Mouse (Mus musculus) forebrain, postnatal 0 days (tissue): ENCODE measurements around the gene Kdelr1. TPM values are rescaled to one million over a fixed set of nuclear protein-coding genes. Genes with fewer than 3 reads are reported as not detected.
A peak's percentile ranks its signal among the peaks of the same experiment; 100 is the strongest.

Source experiments
- ATAC-seq: fragments of 200-750 bp; cut with Nextera tagmentation; 2 replicates; pipeline ENCODE4 v1.8.0; 2017; ENCODE audit warnings: mild to moderate bottlenecking, moderate library complexity
- DNase-seq: peaks from one replicate; pipeline ENCODE4 v3.0.0-alpha.2; 2015
- H3K27ac ChIP-seq: fragments of 300-500 bp; sonication (generic); 2 replicates; pipeline ENCODE4 v1.5.1; 2014; ENCODE audit warnings: low read depth, mild to moderate bottlenecking, antibody characterized with exemption, low read length, moderate library complexity, mixed read lengths
- H3K27me3 ChIP-seq: fragments of 300-500 bp; sonication (generic); 2 replicates; pipeline ENCODE4 v1.6.1; 2014; ENCODE audit warnings: mild to moderate bottlenecking, low read length, mixed read lengths; ENCODE audit not compliant: insufficient read depth
- H3K36me3 ChIP-seq: fragments of 300-500 bp; sonication (generic); 2 replicates; pipeline ENCODE4 v1.6.1; 2014; ENCODE audit warnings: mild to moderate bottlenecking, moderate library complexity; ENCODE audit not compliant: insufficient read depth
- H3K4me1 ChIP-seq: fragments of 300-500 bp; sonication (generic); 2 replicates; pipeline ENCODE4 v1.6.1; 2014; ENCODE audit warnings: antibody characterized with exemption; ENCODE audit not compliant: insufficient read depth
- H3K4me2 ChIP-seq: fragments of 300-500 bp; sonication (generic); 2 replicates; pipeline ENCODE4 v1.6.1; 2014; ENCODE audit warnings: low read depth, mild to moderate bottlenecking, moderate library complexity
- H3K4me3 ChIP-seq: fragments of 300-500 bp; sonication (generic); 2 replicates; pipeline ENCODE4 v1.5.1; 2014; ENCODE audit warnings: low read depth, low read length, mixed read lengths
- H3K9ac ChIP-seq: fragments of 300-500 bp; sonication (generic); 2 replicates; pipeline ENCODE4 v1.6.1; 2014; ENCODE audit warnings: mild to moderate bottlenecking
- H3K9me3 ChIP-seq: fragments of 300-500 bp; sonication (generic); 2 replicates; pipeline ENCODE4 v1.6.1; 2016; ENCODE audit warnings: low read length
- CTCF ChIP-seq: sonication (generic); IDR thresholded peaks from 2 replicates; pipeline ENCODE4 v1.5.1; 2016; ENCODE audit warnings: antibody characterized with exemption, control low read depth, low read depth
- WGBS: fragments of 180-500 bp; shearing (Covaris S2); extraction: QIAGEN DNeasy Blood & Tissue Kit; methylation state at CpG from one replicate; pipeline ENCODE4 v1.1.7; 2014; 5-methylcytosine and 5-hydroxymethylcytosine counted together
- polyA plus RNA-seq: library from polyadenylated mRNA; unstranded; fragments of >200 nt; fragmentation: Nextera tagmentation; extraction: Ambion mirVana; gene quantifications from 2 replicates; pipeline ENCODE4 v1.2.1, GENCODE M21; 2015
- total RNA-seq: library from RNA; depleted of rRNA; stranded (reverse); fragments of >200 nt; gene quantifications from 2 replicates; pipeline ENCODE4 v1.2.3, GENCODE M21; 2014

The Kdelr1 gene
- total and polyA plus RNA-seq, 2 experiments from 2014 or later = 45.8 to 129 TPM

DNA sequence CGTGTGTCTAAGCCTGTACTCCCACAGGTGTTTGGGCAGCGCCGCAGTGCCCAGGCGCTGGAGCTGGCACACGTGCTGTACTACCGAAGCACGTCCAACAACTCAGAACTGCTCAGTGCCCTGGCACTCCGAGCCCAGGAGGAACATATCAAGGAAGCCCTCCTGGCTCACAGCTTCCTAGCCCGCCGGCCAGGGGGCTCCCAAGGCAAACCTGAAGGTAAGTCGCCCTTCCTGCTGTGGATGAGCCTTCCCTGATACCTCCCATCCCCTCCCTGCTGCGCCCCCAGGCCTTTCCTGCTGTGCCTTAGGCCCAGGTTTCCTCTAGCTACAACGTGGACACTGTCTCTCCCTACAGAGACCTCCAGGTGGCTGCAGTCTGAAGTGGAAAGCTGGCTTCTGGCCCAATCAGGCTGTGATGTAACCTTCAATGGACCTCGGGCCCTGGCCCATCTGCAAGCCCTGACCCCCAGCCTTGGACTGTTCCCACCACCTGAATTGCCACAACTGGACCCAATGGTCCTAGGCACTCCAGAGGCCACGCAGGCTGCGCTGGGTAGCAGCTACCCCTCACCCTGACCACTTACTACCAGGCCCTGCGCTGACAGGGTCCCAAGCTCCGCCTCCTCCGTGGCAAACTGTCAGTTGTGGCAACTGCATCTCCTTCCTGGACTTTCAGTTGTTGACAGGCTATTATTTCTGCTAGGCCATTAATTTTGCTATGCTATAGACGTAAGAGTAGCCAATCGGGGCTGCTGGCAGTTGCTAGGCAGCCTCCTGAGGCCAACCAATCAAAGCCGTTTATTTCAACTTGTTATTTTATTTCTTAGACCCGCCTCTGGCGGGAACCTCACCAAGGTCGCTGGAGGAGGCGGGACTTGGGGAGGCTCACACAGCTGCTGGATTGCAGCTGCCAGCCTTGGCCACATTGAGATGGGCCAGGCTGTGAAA, 43.8 kb downstream of the Kdelr1 start:
- Histone ChIP-seq H3K27ac (peak overlapping the region; percentile 76), H3K9ac (peak overlapping the region; percentile 43), H3K36me3 (peaks cover 6% of the 10 kb centered on the region; the same call in 1 of the 2 replicates), H3K9me3 (no peaks in the 10 kb centered on the region), H3K4me1 (peaks cover 14% of the 10 kb centered on the region), H3K4me2 (peak overlapping the region; percentile 52), H3K4me3 (peak overlapping the region; percentile 38), H3K27me3 (no peaks in the 10 kb centered on the region)
- WGBS = 33% methylated on average over 26 of the region's 26 CpGs
- peak; percentile 28; the same call in 1 of the 2 replicates for TF ChIP-seq CTCF
- peak; percentile 95 for ATAC-seq
- peak; percentile 90 for DNase-seq

DNA sequence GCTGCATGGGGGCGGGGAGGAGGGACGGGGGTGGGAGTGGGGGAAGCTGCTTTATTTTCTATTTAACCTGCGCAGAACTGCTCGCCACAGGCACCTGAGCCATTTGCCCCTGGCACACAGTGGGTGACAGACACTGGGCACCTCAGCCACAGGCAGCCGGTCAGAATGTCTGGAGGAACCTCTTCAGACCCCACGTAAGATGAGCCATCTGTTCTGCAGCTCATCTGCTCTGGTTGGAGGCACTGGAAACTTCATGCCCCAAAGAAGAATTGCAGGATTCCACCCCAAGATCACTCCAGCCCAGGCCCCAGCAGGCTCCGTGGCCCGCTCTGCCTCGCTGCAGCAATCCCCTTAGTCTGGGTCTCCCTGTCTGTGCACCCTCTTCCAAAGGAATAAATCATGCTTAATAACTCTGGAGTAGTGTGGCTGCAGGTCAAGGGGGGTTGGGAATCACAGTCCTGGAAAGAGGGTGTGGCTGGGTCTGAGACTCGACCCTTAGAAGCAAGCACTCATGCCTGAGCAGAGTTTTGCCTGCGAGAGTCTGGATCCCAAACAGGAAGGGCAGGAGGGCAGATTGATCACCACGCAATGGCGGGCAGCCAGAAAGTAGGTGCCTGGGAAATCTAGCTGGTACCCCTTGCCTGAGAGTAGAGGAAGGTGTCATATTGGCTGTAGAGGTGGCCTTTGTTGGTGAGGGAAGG, 44.6 kb downstream of the Kdelr1 start:
- Histone ChIP-seq H3K4me1 (peaks cover 14% of the 10 kb centered on the region), H3K9me3 (no peaks in the 10 kb centered on the region), H3K27ac (peak overlapping the region; percentile 76), H3K4me3 (peak overlapping the region; percentile 9; the same call in 1 of the 2 replicates), H3K36me3 (peaks cover 6% of the 10 kb centered on the region; the same call in 1 of the 2 replicates), H3K9ac (peak overlapping the region; percentile 14; the same call in 1 of the 2 replicates), H3K27me3 (no peaks in the 10 kb centered on the region), H3K4me2 (peak overlapping the region; percentile 52)
- DNase-seq (no peak), ATAC-seq (peak; percentile 10; the same call in 1 of the 2 replicates)
- TF ChIP-seq CTCF = no peak
- WGBS = 34% methylated on average over 13 of the region's 13 CpGs

DNA sequence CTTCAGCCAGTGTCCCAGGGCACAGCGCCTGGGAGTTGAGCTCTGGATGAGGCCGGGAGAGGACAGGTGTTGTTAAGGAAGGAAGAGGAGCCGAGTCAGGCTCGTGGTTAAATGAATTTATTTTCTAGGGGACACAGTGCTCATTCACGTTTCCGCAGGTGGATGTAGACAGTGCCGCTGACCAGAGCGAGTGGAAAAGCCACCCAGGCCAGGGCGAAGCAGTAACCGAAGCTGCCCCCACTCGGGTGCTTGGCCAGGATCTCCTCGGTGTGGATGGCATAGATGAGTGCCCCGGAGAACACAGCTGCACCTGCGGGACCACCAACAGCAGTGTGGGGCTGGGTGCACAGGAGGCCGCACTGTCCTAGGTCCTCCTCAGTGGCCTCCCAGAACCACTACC, 45.4 kb downstream of the Kdelr1 start:
- Histone ChIP-seq H3K4me3 (no peak overlapping the region), H3K4me2 (no peak overlapping the region), H3K27ac (no peak overlapping the region), H3K36me3 (peaks cover 6% of the 10 kb centered on the region; the same call in 1 of the 2 replicates), H3K9ac (no peak overlapping the region), H3K27me3 (no peaks in the 10 kb centered on the region), H3K4me1 (peaks cover 19% of the 10 kb centered on the region), H3K9me3 (no peaks in the 10 kb centered on the region)
- no peak for TF ChIP-seq CTCF
- ATAC-seq (no peak), DNase-seq (no peak)
- WGBS = 87% methylated on average over 15 of the region's 15 CpGs

DNA sequence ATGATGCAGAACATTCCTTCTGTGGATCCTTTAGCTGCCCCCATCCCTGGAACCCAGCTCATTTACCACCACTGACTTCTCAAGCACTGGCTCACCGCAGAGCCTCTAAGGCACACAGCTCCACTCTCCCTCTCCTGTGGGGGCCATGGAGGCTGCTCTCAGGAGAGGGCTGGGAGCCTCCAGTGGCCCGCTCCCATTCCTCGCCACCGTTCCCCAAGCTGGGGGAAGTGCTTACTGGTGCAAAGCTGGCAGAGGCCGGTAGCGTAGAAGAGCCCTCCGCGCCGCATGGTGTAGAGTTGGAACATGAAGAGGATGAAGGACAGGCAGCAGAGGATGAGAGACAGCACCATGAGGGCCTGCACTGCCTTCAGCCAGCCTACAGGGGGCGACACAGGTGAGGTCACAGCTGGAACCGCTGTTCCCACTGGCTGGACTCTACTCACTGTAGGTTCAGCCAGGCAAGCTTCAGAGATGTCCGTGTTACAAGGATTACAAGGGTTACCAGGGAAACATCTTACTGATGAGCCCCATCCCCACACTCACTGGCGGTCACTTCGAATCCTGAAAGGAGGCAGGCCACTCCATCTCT, 46.6 kb downstream of the Kdelr1 start:
- no peak overlapping the region for H3K4me3 ChIP-seq
- peak; percentile 51 for TF ChIP-seq CTCF
- H3K36me3 ChIP-seq = no peaks in the 10 kb centered on the region; the same call in 1 of the 2 replicates
- no peak overlapping the region for H3K4me2 ChIP-seq
- DNase-seq = no peak
- no peaks in the 10 kb centered on the region for H3K27me3 ChIP-seq
- H3K9ac ChIP-seq = no peak overlapping the region
- 64% methylated on average over 14 of the region's 14 CpGs for WGBS
- peaks cover 19% of the 10 kb centered on the region for H3K4me1 ChIP-seq
- ATAC-seq = no peak
- no peaks in the 10 kb centered on the region for H3K9me3 ChIP-seq
- no peak overlapping the region for H3K27ac ChIP-seq

DNA sequence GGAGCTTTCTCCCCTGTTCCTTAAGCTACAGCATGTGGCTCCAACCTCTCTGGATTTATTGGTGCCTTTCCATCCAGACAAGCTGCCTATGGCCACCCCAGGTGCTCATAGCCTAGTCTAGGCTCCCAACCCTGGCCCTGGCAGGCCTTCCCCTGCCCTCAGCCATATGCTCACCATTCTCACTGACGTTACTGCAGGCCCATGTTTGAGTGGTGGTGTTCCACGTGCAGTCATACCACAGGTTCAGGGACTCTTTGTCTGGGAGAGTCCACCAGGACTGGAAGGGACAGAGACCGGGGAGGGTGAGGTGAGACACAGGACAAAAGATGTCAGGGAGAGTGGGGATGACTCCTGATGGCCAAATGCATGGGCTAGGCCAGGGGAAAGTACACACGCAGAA, 47.2 kb downstream of the Kdelr1 start:
- Histone ChIP-seq H3K4me2 (no peak overlapping the region), H3K27ac (no peak overlapping the region), H3K9me3 (no peaks in the 10 kb centered on the region), H3K9ac (no peak overlapping the region), H3K4me3 (no peak overlapping the region), H3K4me1 (peaks cover 19% of the 10 kb centered on the region), H3K27me3 (no peaks in the 10 kb centered on the region), H3K36me3 (no peaks in the 10 kb centered on the region; the same call in 1 of the 2 replicates)
- no peak for DNase-seq
- ATAC-seq = no peak
- WGBS = 79% methylated on average over 4 of the region's 4 CpGs
- TF ChIP-seq CTCF = no peak

DNA sequence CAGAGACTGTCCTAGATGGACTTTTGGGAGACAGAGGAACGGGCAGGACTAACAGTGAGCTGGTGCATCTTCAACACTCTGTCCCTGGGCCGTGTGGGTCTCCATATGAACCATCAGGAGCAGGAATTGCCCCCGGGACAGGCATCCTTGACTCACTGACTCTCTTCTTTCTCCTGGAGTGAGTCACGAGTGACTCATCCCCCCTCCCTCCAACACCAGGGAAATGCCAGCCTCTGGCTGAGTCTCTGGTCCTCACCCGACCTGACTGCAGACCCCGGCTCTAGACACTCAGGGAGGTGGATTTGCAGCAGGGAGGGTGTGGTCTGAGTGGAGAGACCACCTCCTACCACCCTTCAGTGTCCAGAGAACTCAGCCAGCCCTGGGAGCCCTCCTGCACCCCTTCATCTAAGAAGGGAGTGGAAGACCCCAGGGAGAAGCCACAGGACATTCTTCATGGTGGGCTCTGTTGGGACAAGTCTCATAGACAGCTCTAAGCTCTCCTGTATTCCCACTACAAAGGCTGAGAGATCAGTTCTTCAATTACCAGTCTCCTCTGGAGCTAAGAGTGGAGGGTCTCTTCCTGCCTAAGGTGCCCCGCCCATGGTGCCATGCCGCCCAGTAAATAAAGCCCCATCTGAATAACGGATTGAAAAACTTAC, 48.1 kb downstream of the Kdelr1 start:
- Histone ChIP-seq H3K36me3 (no peaks in the 10 kb centered on the region), H3K4me1 (peaks cover 19% of the 10 kb centered on the region), H3K27me3 (no peaks in the 10 kb centered on the region), H3K9me3 (no peaks in the 10 kb centered on the region), H3K4me3 (no peak overlapping the region), H3K4me2 (no peak overlapping the region), H3K9ac (no peak overlapping the region), H3K27ac (no peak overlapping the region)
- DNase-seq (no peak), ATAC-seq (no peak)
- 58% methylated on average over 9 of the region's 9 CpGs for WGBS
- no peak for TF ChIP-seq CTCF
